Mouse (Mus musculus): ENCODE data around the gene Ifne. TPM values are rescaled to one million over a fixed set of nuclear protein-coding genes. Genes with fewer than 3 reads are reported as not detected.

Gene Ifne
- polyA plus RNA-seq, 1 experiment from 2014 or later: not detected

- ATAC-seq (ENCODE audit: insufficient read depth) (no peak), DNase-seq (no peak)
- no peak for TF ChIP-seq CTCF (IDR thresholded peaks at IDR 0.05; ENCODE audit: low read depth)
- Histone ChIP-seq H3K27ac (ENCODE audit: low read depth) (no peak overlapping the region), H3K27me3 (ENCODE audit: insufficient read depth, low read length) (no peaks in the 10 kb centered on the region), H3K9me3 (ENCODE audit: low read depth, low read length) (no peaks in the 10 kb centered on the region), H3K4me1 (ENCODE audit: insufficient read depth) (no peaks in the 10 kb centered on the region), H3K9ac (no peak overlapping the region), H3K4me3 (ENCODE audit: low read depth, low read length) (no peak overlapping the region), H3K36me3 (ENCODE audit: insufficient read depth) (no peaks in the 10 kb centered on the region), H3K4me2 (no peak overlapping the region)
Observed at GRCm38 (mm10) chr4:88888236-88888635, 8.2 kb upstream of the Ifne start.

- ATAC-seq (ENCODE audit: insufficient read depth): no peak
- WGBS: 59% methylated on average over 4 of the region's 4 CpGs
- H3K9me3 ChIP-seq (ENCODE audit: low read depth, low read length): no peaks in the 10 kb centered on the region
- H3K4me1 ChIP-seq (ENCODE audit: insufficient read depth): no peaks in the 10 kb centered on the region
- H3K36me3 ChIP-seq (ENCODE audit: insufficient read depth): no peaks in the 10 kb centered on the region
- H3K27me3 ChIP-seq (ENCODE audit: insufficient read depth, low read length): no peaks in the 10 kb centered on the region
- H3K27ac ChIP-seq (ENCODE audit: low read depth): no peak overlapping the region
- H3K4me3 ChIP-seq (ENCODE audit: low read depth, low read length): no peak overlapping the region
- TF ChIP-seq CTCF (IDR thresholded peaks at IDR 0.05; ENCODE audit: low read depth): no peak
- no peak overlapping the region for H3K9ac ChIP-seq
- H3K4me2 ChIP-seq: no peak overlapping the region
- DNase-seq: no peak
Observed at GRCm38 (mm10) chr4:88878772-88879171, 1.2 kb downstream of the Ifne start.

GRCm38 (mm10) chr4:88878246-88878645 is 1.8 kb downstream of the Ifne start:
- ATAC-seq (ENCODE audit: insufficient read depth) (no peak), DNase-seq (peak; percentile 34)
- Histone ChIP-seq H3K36me3 (ENCODE audit: insufficient read depth) (no peaks in the 10 kb centered on the region), H3K4me1 (ENCODE audit: insufficient read depth) (no peaks in the 10 kb centered on the region), H3K9ac (no peak overlapping the region), H3K4me3 (ENCODE audit: low read depth, low read length) (no peak overlapping the region), H3K9me3 (ENCODE audit: low read depth, low read length) (no peaks in the 10 kb centered on the region), H3K27me3 (ENCODE audit: insufficient read depth, low read length) (no peaks in the 10 kb centered on the region), H3K4me2 (no peak overlapping the region), H3K27ac (ENCODE audit: low read depth) (no peak overlapping the region)
- TF ChIP-seq CTCF (IDR thresholded peaks at IDR 0.05; ENCODE audit: low read depth): no peak
- 41% methylated on average over 10 of the region's 10 CpGs for WGBS

DNA sequence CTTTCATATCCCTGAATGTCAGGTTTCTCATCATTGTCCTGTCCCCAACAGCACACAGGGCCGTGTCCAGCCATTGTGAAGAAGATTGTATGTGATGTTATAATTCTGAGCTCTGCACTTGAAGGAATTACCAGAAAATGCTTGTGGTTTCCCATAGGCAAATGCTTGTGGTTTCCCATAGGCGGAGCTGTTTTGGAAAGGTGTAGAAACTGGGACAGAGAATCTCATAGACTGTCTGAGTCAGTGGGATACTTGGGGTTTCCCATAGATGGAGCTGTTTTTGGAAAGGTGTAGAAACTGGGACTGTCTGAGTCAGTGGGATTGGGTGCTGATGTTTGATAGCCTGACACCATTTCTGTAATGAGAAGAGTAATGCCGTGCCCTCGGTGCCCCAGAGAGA is 3.5 kb downstream of the Ifne start:
- DNase-seq (no peak), ATAC-seq (ENCODE audit: insufficient read depth) (no peak)
- no peak for TF ChIP-seq CTCF (IDR thresholded peaks at IDR 0.05; ENCODE audit: low read depth)
- Histone ChIP-seq H3K36me3 (ENCODE audit: insufficient read depth) (no peaks in the 10 kb centered on the region), H3K9ac (no peak overlapping the region), H3K4me2 (no peak overlapping the region), H3K4me3 (ENCODE audit: low read depth, low read length) (no peak overlapping the region), H3K27ac (ENCODE audit: low read depth) (no peak overlapping the region), H3K4me1 (ENCODE audit: insufficient read depth) (no peaks in the 10 kb centered on the region), H3K27me3 (ENCODE audit: insufficient read depth, low read length) (no peaks in the 10 kb centered on the region), H3K9me3 (ENCODE audit: low read depth, low read length) (no peaks in the 10 kb centered on the region)
- 80% methylated on average over 4 of the region's 4 CpGs for WGBS

DNA sequence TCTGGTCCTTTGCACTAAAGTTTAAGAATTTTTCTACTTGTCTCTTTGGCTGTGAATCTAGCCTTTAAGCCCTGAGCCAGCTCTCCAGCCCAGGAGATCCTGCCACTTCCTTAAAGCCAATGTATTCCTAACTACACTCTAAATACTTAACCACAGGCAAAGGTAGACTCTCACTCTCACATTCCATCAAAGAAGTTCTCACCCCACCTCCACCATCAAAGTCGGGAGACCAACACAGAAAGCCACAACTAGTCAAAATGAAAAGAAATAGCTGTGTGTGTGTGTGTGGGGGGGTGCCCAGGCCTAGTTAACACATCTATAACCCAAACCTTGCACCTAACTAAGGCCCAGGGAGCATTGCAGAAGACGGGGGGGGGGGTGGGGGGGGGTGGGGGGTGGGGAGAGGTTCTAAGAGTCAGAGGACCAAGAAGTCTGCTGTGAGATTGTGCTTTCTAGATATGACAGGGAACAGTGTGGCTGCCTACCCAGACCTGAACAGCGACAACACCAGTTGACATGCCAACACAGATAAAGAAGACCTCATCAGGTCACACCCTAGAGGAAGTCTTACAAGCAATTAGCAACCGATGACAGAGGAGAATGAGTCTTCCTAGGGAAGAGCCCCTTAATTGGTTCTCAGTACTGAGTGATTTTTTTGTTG is 4.4 kb downstream of the Ifne start:
- no peaks in the 10 kb centered on the region for H3K36me3 ChIP-seq (ENCODE audit: insufficient read depth)
- TF ChIP-seq CTCF (IDR thresholded peaks at IDR 0.05; ENCODE audit: low read depth): no peak
- no peaks in the 10 kb centered on the region for H3K27me3 ChIP-seq (ENCODE audit: insufficient read depth, low read length)
- 50% methylated on average over 4 of the region's 4 CpGs for WGBS
- ATAC-seq (ENCODE audit: insufficient read depth) (no peak), DNase-seq (no peak)
- no peak overlapping the region for H3K9ac ChIP-seq
- no peaks in the 10 kb centered on the region for H3K9me3 ChIP-seq (ENCODE audit: low read depth, low read length)
- H3K4me1 ChIP-seq (ENCODE audit: insufficient read depth): no peaks in the 10 kb centered on the region
- no peak overlapping the region for H3K4me2 ChIP-seq
- no peak overlapping the region for H3K4me3 ChIP-seq (ENCODE audit: low read depth, low read length)
- no peak overlapping the region for H3K27ac ChIP-seq (ENCODE audit: low read depth)

- 0% methylated on average over 2 of the region's 2 CpGs for WGBS
- peak; percentile 78 for TF ChIP-seq CTCF (IDR thresholded peaks at IDR 0.05; ENCODE audit: low read depth)
- Histone ChIP-seq H3K9me3 (ENCODE audit: low read depth, low read length) (no peaks in the 10 kb centered on the region), H3K4me2 (no peak overlapping the region), H3K9ac (no peak overlapping the region), H3K27ac (ENCODE audit: low read depth) (no peak overlapping the region), H3K36me3 (ENCODE audit: insufficient read depth) (no peaks in the 10 kb centered on the region), H3K4me3 (ENCODE audit: low read depth, low read length) (no peak overlapping the region), H3K27me3 (ENCODE audit: insufficient read depth, low read length) (no peaks in the 10 kb centered on the region), H3K4me1 (ENCODE audit: insufficient read depth) (no peaks in the 10 kb centered on the region)
- no peak for ATAC-seq (ENCODE audit: insufficient read depth)
- peak; percentile 86 for DNase-seq
Observed at GRCm38 (mm10) chr4:88872691-88873090, 7.3 kb downstream of the Ifne start.

DNA sequence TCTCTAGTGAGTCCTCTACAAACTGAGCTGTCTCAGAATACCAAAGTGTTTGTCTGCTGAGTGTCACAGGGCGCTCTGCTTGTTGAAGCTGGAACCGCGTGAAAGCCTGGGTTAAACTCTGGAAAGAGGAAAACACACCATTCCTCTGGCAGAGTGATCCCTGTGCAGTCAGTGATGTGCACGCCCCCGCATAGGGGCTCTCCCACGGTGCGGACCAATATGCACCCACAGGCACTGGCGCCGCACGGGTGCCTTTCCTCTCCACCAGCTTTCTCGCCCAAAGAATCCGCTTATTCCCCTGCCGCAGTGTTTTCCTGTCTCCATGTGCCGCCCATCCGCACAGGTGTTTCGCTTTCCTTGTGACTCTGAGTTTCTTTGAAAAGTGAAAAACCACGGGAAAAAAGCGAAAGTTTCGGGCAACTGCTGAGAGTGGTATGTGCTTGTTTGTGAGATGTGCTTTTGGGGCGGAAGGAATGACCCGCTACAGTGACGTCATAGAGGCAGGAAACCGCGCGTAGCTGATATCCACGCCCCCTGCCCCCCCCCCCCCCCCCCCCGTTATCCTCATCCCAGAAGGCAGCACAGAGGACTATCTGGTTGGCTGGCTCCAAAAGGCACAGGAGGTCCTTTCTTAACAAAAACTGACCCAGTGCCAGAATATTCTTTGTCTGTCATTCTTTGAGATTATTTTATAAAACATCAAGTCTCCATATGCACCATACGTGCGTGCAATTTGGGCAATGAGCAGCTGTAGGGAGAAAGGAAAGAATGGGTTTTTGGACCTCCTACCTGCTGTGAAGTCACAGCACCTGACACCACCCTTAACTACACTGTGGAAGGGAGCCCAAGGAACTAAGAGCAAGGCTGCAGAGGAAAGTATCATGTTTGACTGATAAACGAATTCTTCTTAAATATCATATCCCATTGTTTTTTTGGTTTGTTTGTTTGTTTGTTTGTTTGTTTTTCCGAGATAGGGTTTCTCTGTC is 11.8 kb downstream of the Ifne start:
- peak; percentile 72 for DNase-seq
- no peak for TF ChIP-seq CTCF (IDR thresholded peaks at IDR 0.05; ENCODE audit: low read depth)
- Histone ChIP-seq H3K4me3 (ENCODE audit: low read depth, low read length) (peak overlapping the region; percentile 51), H3K9ac (peak overlapping the region; percentile 48), H3K27me3 (ENCODE audit: insufficient read depth, low read length) (peaks cover under 1% of the 10 kb centered on the region; the same call in 1 of the 2 replicates), H3K4me1 (ENCODE audit: insufficient read depth) (no peaks in the 10 kb centered on the region), H3K4me2 (peak overlapping the region; percentile 87), H3K27ac (ENCODE audit: low read depth) (no peak overlapping the region; the same call in 1 of the 2 replicates), H3K36me3 (ENCODE audit: insufficient read depth) (no peaks in the 10 kb centered on the region), H3K9me3 (ENCODE audit: low read depth, low read length) (no peaks in the 10 kb centered on the region)
- 5% methylated on average over 31 of the region's 31 CpGs for WGBS
- ATAC-seq (ENCODE audit: insufficient read depth): peak; percentile 69
